Mouse (Mus musculus) heart, adult 8-10 months (tissue): Measurements from ENCODE around the gene Per2. TPM values are rescaled to one million over a fixed set of nuclear protein-coding genes. Genes with fewer than 3 reads are reported as not detected.

ENCODE experiments used
- DNase-seq: peaks from one replicate; pipeline ENCODE4 v3.0.0; 2022; ENCODE audit warnings: low spot score
- total RNA-seq, 4 experiments: library from RNA; stranded (reverse); gene quantifications; 2 replicates each; pipeline ENCODE4 v1.2.4; 2022

The Per2 gene
- total RNA-seq, 4 experiments from 2014 or later, result 8.3 to 15.0 (median 13.5) TPM

- no peak for DNase-seq
These were observed 23.5 kb downstream of the Per2 start for GRCm38 (mm10) chr1:91435606-91436130.

GRCm38 (mm10) chr1:91434905-91435304, 24.2 kb downstream of the Per2 start:
- DNase-seq, result no peak

GRCm38 (mm10) chr1:91430761-91431160, 28.4 kb downstream of the Per2 start:
- DNase-seq, result no peak

- DNase-seq, result no peak
These were observed 29.9 kb downstream of the Per2 start for GRCm38 (mm10) chr1:91429212-91429611.

- DNase-seq, result peak; percentile 86
These were observed 30.5 kb downstream of the Per2 start for GRCm38 (mm10) chr1:91428614-91429013.

- DNase-seq, result no peak
These were observed 32.7 kb downstream of the Per2 start for GRCm38 (mm10) chr1:91426397-91426796.

GRCm38 (mm10) chr1:91420601-91421065, 38.5 kb downstream of the Per2 start:
- no peak for DNase-seq

GRCm38 (mm10) chr1:91419862-91420600, 39.1 kb downstream of the Per2 start:
- DNase-seq, result no peak

GRCm38 (mm10) chr1:91417991-91418390, 41.1 kb downstream of the Per2 start:
- DNase-seq, result no peak

- no peak for DNase-seq
These were observed 43.8 kb downstream of the Per2 start for GRCm38 (mm10) chr1:91415311-91415710.

GRCm38 (mm10) chr1:91414903-91415302, 44.2 kb downstream of the Per2 start:
- DNase-seq, result no peak

- DNase-seq, result peak; percentile 66
These were observed 45.1 kb downstream of the Per2 start, which contains the start of gene Hes6 for GRCm38 (mm10) chr1:91413898-91414594. Gene Hes6 (minus strand): TSS chr1:91414038.

GRCm38 (mm10) chr1:91413536-91413897, 45.6 kb downstream of the Per2 start:
- no peak for DNase-seq

GRCm38 (mm10) chr1:91413030-91413506, 46.1 kb downstream of the Per2 start:
- peak; percentile 95 for DNase-seq

GRCm38 (mm10) chr1:91412286-91413029, 46.7 kb downstream of the Per2 start:
- no peak for DNase-seq

GRCm38 (mm10) chr1:91411631-91412285, 47.4 kb downstream of the Per2 start:
- DNase-seq, result no peak

- no peak for DNase-seq
These were observed 51.3 kb downstream of the Per2 start for GRCm38 (mm10) chr1:91407819-91408218.

- no peak for DNase-seq
These were observed 53.5 kb downstream of the Per2 start for GRCm38 (mm10) chr1:91405406-91406169.

- DNase-seq, result no peak
These were observed 54.1 kb downstream of the Per2 start for GRCm38 (mm10) chr1:91404976-91405375.

GRCm38 (mm10) chr1:91398260-91399062, 60.7 kb downstream of the Per2 start, which contains the start of gene Ilkap:
Gene Ilkap (minus strand): TSS chr1:91398815.
- DNase-seq, result peak; percentile 81
